Mouse (Mus musculus) kidney, postnatal 0 days (tissue): ENCODE results near the gene Sfta2. TPM values are rescaled to one million over a fixed set of nuclear protein-coding genes. Genes with fewer than 3 reads are reported as not detected.

Source experiments
- ATAC-seq: fragments of 200-750 bp; cut with Nextera tagmentation; replicated peaks from 2 replicates; pipeline ENCODE4 v1.8.0; 2017; ENCODE audit warnings: low read depth, moderate number of reproducible peaks, moderate TSS enrichment, moderate library complexity; ENCODE audit not compliant: low FRiP score
- DNase-seq: peaks from one replicate; pipeline ENCODE4 v3.0.0-alpha.2; 2016; ENCODE audit warnings: low spot score
- H3K27ac ChIP-seq: fragments of 300-500 bp; sonication (generic); 2 replicates; pipeline ENCODE4 v1.5.1; 2014; ENCODE audit warnings: mild to moderate bottlenecking
- H3K27me3 ChIP-seq: fragments of 300-500 bp; sonication (generic); 2 replicates; pipeline ENCODE4 v1.6.1; 2014; ENCODE audit warnings: low read length, mixed read lengths; ENCODE audit not compliant: insufficient read depth
- H3K36me3 ChIP-seq: fragments of 300-500 bp; sonication (generic); 2 replicates; pipeline ENCODE4 v1.6.1; 2014; ENCODE audit warnings: low read length, mixed read lengths; ENCODE audit not compliant: insufficient read depth
- H3K4me1 ChIP-seq: fragments of 300-500 bp; sonication (generic); replicated peaks from 2 replicates; pipeline ENCODE4 v1.6.1; 2014; ENCODE audit warnings: antibody characterized with exemption, low read length, mixed read lengths; ENCODE audit not compliant: insufficient read depth
- H3K4me2 ChIP-seq: fragments of 300-500 bp; sonication (generic); 2 replicates; pipeline ENCODE4 v1.6.1; 2014; ENCODE audit warnings: mild to moderate bottlenecking, low read length, moderate library complexity, mixed read lengths
- H3K4me3 ChIP-seq: fragments of 300-500 bp; sonication (generic); replicated peaks from 2 replicates; pipeline ENCODE4 v1.5.1; 2014; ENCODE audit warnings: low read depth, low read length
- H3K9ac ChIP-seq: fragments of 300-500 bp; sonication (generic); 2 replicates; pipeline ENCODE4 v1.6.1; 2014; ENCODE audit warnings: low read depth, low read length
- H3K9me3 ChIP-seq: fragments of 300-500 bp; sonication (generic); replicated peaks from 2 replicates; pipeline ENCODE4 v1.6.1; 2016; ENCODE audit warnings: low read length, inconsistent platforms, mixed read lengths
- CTCF ChIP-seq: IDR thresholded peaks from 2 replicates; pipeline ENCODE4 v1.5.1; 2016; ENCODE audit warnings: antibody characterized with exemption, low read depth, mild to moderate bottlenecking, moderate library complexity
- WGBS: fragments of 180-500 bp; shearing (Covaris S2); extraction: QIAGEN DNeasy Blood & Tissue Kit; methylation state at CpG from one replicate; pipeline ENCODE4 v1.1.7; 2014; 5-methylcytosine and 5-hydroxymethylcytosine counted together
- polyA plus RNA-seq: library from polyadenylated mRNA; unstranded; fragments of >200 nt; fragmentation: Nextera tagmentation; extraction: Ambion mirVana; gene quantifications from 2 replicates; pipeline ENCODE4 v1.2.1, GENCODE M21; 2015

Sfta2 gene
- polyA plus RNA-seq, 1 experiment from 2014 or later: 5.0 TPM

DNA sequence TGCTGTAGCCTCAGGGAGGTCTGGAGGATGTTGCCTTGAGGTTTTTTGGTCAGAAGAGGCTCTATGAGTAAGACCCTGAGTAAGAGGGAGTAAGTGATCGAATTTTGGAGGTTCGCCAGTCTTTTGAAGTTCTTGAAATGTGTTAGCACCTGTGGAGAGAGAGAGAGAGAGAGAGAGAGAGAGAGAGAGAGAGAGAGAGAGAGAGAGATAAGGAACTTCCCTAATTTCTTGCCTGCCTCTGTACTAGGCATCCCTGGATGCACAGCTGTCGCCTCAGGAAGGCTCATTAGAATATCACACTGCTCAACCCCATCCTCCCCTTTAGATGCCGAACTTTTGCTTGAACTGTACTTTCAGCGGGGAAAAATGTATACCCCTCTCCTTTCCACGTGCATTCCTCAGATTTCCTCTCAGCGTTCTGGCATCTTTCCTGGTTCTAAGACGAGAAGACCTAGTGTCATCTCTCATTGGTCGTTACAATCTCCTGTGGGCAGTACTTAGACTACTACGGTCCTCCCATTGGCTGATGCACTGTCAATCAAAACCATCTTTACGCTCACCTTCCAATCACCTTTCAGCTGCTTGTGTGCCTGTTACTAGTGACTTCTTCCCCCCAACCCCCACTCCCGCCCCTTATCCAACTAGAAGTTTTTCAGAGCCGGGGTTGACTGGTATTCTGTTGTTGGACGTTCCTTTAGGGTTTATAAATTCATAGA, 37.3 kb downstream of the Sfta2 start:
- WGBS: 22% methylated on average over 14 of the region's 14 CpGs
- no peaks in the 10 kb centered on the region for H3K9me3 ChIP-seq
- TF ChIP-seq CTCF: no peak
- H3K9ac ChIP-seq: no peak overlapping the region
- ATAC-seq (peak; percentile 81), DNase-seq (peak; percentile 97)
- no peaks in the 10 kb centered on the region for H3K27me3 ChIP-seq
- H3K4me3 ChIP-seq: no peak overlapping the region
- no peak overlapping the region for H3K27ac ChIP-seq
- H3K4me2 ChIP-seq: 0 out of 2 replicates have a peak overlapping the region, but pooled peaks have one; percentile 4
- H3K4me1 ChIP-seq: no peaks in the 10 kb centered on the region
- no peaks in the 10 kb centered on the region for H3K36me3 ChIP-seq

DNA sequence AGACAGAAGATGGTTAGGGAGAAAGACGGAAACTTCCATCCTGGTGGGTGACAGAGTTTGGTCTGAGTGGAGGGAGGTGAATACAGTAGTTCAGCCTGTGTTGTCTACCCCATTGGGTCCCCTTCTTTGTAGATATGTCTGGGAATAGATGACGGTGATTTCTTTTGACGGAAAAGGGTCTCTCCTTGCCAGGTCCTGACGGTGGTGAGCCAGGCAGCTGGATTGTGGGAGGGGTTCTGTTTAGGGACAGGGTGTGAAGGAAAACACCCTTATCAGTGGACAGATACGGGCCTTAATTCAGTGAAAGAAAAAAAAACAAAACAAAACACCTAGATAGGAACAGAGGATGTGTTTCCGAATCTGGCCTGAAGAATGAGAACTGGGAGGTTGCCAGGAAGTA, 38.0 kb downstream of the Sfta2 start:
- Histone ChIP-seq H3K9me3 (no peaks in the 10 kb centered on the region), H3K4me1 (no peaks in the 10 kb centered on the region), H3K9ac (no peak overlapping the region), H3K4me2 (no peak overlapping the region), H3K4me3 (no peak overlapping the region), H3K36me3 (no peaks in the 10 kb centered on the region), H3K27ac (no peak overlapping the region), H3K27me3 (no peaks in the 10 kb centered on the region)
- TF ChIP-seq CTCF: no peak
- WGBS: 72% methylated on average over 6 of the region's 6 CpGs
- ATAC-seq: no peak
- no peak for DNase-seq

DNA sequence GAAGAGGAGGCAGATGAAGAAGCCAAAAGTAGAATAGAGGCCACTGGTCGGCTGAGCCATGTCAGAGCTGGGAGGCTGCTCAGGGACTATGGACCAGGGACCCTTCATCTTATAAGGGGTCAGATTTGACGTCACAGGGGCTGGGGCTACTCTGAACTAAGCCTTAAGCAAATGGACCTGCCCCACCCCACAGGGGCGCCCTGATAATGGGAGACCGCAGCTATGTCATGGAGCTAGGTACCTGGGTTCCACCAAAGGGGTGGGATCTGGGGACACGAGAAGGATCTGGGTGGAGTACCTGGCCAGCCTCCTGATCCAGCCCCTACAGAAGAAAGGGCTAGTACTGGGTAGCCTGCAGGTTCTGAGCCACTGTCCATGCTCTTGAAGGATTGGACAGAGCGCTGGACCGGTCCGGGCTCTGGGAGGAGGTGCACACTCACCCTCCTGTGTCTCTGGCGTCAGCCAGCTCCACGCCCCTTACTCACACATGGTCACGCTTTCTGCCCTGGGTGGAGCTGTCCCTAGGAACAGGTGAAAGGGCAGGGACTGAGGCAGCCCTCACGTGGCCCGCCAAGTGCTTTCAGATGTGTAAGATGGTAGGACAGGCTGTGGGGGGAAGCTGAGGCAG, 42.4 kb downstream of the Sfta2 start, which contains the start of gene Mucl3:
Gene Mucl3 (minus strand): TSS at position 87 of the 628 bp plus-strand sequence.
- Histone ChIP-seq H3K27me3 (no peaks in the 10 kb centered on the region), H3K9ac (no peak within 1 kb of the TSS), H3K4me1 (no peaks in the 10 kb centered on the region), H3K36me3 (no peaks in the 10 kb centered on the region), H3K27ac (no peak within 1 kb of the TSS), H3K4me2 (no peak within 1 kb of the TSS), H3K4me3 (no peak within 1 kb of the TSS), H3K9me3 (no peaks in the 10 kb centered on the region)
- TF ChIP-seq CTCF: no peak
- DNase-seq (no peak), ATAC-seq (peak; percentile 23; the same call in 1 of the 2 replicates)
- WGBS: 61% methylated on average over 13 of the region's 13 CpGs

DNA sequence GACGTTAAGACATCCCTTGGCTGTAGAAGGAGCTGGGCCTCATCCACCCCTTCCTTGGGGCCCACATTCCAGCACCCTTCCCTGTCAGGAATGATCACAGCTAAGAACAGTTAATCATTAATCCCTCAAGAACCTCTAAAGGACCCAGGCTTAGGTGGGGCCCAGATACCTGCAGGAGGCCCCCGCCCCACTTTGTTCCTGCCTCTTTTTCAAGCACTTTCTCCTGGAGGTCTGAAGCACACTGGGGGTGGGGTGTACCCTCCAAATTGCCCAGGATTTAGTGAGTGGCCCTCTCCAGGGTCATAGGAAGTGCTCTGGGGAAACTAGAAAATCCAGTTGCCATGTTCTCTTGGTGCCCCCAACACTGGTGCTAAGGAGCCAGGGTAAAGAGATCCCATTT, 48.1 kb downstream of the Sfta2 start:
- peak; percentile 76 for ATAC-seq
- DNase-seq: no peak
- Histone ChIP-seq H3K9ac (no peak overlapping the region), H3K4me1 (peaks cover 6% of the 10 kb centered on the region; the same call in 1 of the 2 replicates), H3K27ac (peak overlapping the region; percentile 84), H3K36me3 (no peaks in the 10 kb centered on the region), H3K4me3 (no peak overlapping the region), H3K27me3 (no peaks in the 10 kb centered on the region), H3K9me3 (no peaks in the 10 kb centered on the region), H3K4me2 (no peak overlapping the region)
- no peak for TF ChIP-seq CTCF
- 48% methylated on average over 2 of the region's 2 CpGs for WGBS

DNA sequence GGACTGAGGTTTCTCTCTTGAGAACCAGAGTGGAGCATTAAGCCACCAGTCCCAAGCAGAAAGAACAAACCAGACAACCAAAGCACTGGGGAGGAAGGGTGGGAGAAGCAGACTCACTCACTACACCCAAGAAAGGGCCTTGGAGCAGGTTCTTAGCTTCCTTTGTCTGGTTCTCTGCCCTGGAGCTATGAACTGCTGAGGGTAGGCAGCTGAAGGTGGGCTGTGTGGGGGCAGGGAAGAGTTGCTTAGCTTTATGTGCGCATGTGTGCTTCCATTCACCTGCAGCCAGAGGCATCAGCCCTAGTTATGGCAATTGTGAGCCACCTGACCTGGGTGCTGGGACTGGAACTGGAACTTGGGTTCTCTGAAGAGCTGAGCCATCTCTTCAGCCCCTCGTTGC, 51.7 kb downstream of the Sfta2 start:
- H3K4me2 ChIP-seq: no peak overlapping the region
- no peaks in the 10 kb centered on the region for H3K9me3 ChIP-seq
- TF ChIP-seq CTCF: no peak
- peaks cover 6% of the 10 kb centered on the region; the same call in 1 of the 2 replicates for H3K4me1 ChIP-seq
- H3K27ac ChIP-seq: peak overlapping the region; percentile 64; the same call in 1 of the 2 replicates
- H3K27me3 ChIP-seq: no peaks in the 10 kb centered on the region
- DNase-seq (no peak), ATAC-seq (no peak)
- WGBS: 78% methylated on average over 2 of the region's 2 CpGs
- no peak overlapping the region for H3K9ac ChIP-seq
- peaks cover 23% of the 10 kb centered on the region; the same call in 1 of the 2 replicates for H3K36me3 ChIP-seq
- no peak overlapping the region for H3K4me3 ChIP-seq

DNA sequence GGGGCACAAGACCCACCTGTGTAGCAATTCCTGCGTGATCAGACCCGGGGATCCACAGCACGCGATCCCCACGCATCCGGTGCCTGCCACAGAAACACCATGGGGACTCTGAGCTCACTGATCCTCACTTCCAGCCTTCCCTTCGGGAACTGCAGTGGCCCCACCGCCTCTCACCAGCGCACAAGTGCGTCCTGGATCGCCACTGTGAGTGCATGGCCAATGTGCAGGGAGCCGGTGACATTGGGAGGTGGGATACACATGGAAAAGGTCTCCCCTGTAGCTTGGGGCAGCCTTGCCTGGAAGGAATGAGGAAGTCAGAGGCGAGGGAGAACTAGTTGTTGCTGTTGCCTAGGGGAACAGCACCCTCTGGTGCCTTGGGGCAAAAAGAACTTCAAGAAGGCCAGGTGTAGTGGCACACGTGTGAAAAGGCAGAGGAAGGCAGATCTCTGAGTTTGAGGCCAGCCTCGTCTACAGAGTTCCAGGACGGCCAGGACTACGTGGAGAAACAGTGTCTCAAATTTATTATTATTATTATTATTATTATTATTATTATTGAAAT, 64.7 kb downstream of the Sfta2 start:
- ATAC-seq (no peak), DNase-seq (peak; percentile 67)
- Histone ChIP-seq H3K4me1 (peaks cover 12% of the 10 kb centered on the region), H3K27ac (no peak overlapping the region), H3K4me2 (peak overlapping the region; percentile 95; the same call in 1 of the 2 replicates), H3K27me3 (no peaks in the 10 kb centered on the region), H3K4me3 (no peak overlapping the region), H3K36me3 (peaks cover 24% of the 10 kb centered on the region; the same call in 1 of the 2 replicates), H3K9me3 (no peaks in the 10 kb centered on the region), H3K9ac (no peak overlapping the region)
- TF ChIP-seq CTCF: peak; percentile 71
- 77% methylated on average over 17 of the region's 17 CpGs for WGBS
